Mouse (Mus musculus) macrophage (primary cell): ENCODE results near the gene 2610008E11Rik. TPM values are rescaled to one million over a fixed set of nuclear protein-coding genes. Genes with fewer than 3 reads are reported as not detected.

Experiments
- polyA plus RNA-seq: library from polyadenylated mRNA; stranded (reverse); fragments of 250-400 nt; gene quantifications from 3 replicates; pipeline ENCODE4 v1.2.4, GENCODE M21; 2018; ENCODE audit warnings: inconsistent platforms

Gene 2610008E11Rik
- polyA plus RNA-seq, 1 experiment from 2014 or later: 6.6 TPM

Other genes with a start within 250 kb of the 2610008E11Rik start
- gene Olfr1356, start 245.4 kb downstream of the 2610008E11Rik start, polyA plus RNA-seq: not detected in 3 replicates
- gene Olfr1355, start 222.1 kb downstream of the 2610008E11Rik start, polyA plus RNA-seq: not detected in 3 replicates
- not detected in 3 replicates for gene Olfr1354, start 184.4 kb downstream of the 2610008E11Rik start, polyA plus RNA-seq
- gene Olfr8, start 147.0 kb downstream of the 2610008E11Rik start, polyA plus RNA-seq: not detected in 3 replicates
- gene Olfr1353, start 134.3 kb downstream of the 2610008E11Rik start, polyA plus RNA-seq: not detected in 3 replicates
- not detected in 3 replicates for gene Olfr1352, start 116.5 kb downstream of the 2610008E11Rik start, polyA plus RNA-seq
- not detected in 3 replicates for gene Olfr1351, start 85.1 kb downstream of the 2610008E11Rik start, polyA plus RNA-seq
- gene Olfr57, start 68.9 kb downstream of the 2610008E11Rik start, polyA plus RNA-seq: not detected in 3 replicates
- not detected in 3 replicates for gene Vmn2r80, start 51.2 kb upstream of the 2610008E11Rik start, polyA plus RNA-seq
- gene Vmn2r81, start 150.1 kb upstream of the 2610008E11Rik start, polyA plus RNA-seq: not detected in 3 replicates